In genomic region chr6:62162596-62162995, GRCm38 (mm10) we compare ENCODE assay signal across 18 mouse cellular contexts.
A peak's percentile ranks its signal among the peaks of the same experiment; 100 is the strongest.
DNase-seq lines count a peak whose midpoint lies in the region; ATAC-seq and TF ChIP-seq lines count a peak whose summit lies in the region.
"Had no signal": no experiment of that assay in that cellular context is flagged by ENCODE, and none has a peak within 500 bp of the region (broad histone marks: within the 10 kb centered on the region; RNA-seq: fewer than 3 reads in every experiment).

No protein-coding gene starts in this region.

- 50% methylated on average over 6 of the region's 6 CpGs for WGBS in hindbrain, embryonic 14.5 days
- WGBS in hindbrain, embryonic 11.5 days = 70% methylated on average over 6 of the region's 6 CpGs
- WGBS in midbrain, postnatal 0 days = 63% methylated on average over 6 of the region's 6 CpGs
- WGBS in midbrain, embryonic 10.5 days = 75% methylated on average over 6 of the region's 6 CpGs

- H3K27ac ChIP-seq in hindbrain, embryonic 14.5 days = no peak overlapping the region
- no peak overlapping the region for H3K27ac ChIP-seq in hindbrain, embryonic 11.5 days (ENCODE audit: low read depth, low read length)
- no peak overlapping the region for H3K27ac ChIP-seq in midbrain, postnatal 0 days (ENCODE audit: low read depth, low read length)
- H3K27ac ChIP-seq in midbrain, embryonic 10.5 days (replicated peaks) = no peak overlapping the region
- H3K27ac ChIP-seq: embryonic facial prominence, embryonic 13.5 days; heart, adult 2 months; limb, embryonic 13.5 days; midbrain, embryonic 13.5 days; neural tube, embryonic 12.5 days had no signal

- H3K4me2 ChIP-seq in hindbrain, embryonic 14.5 days (replicated peaks) = no peak overlapping the region
- H3K4me2 ChIP-seq in hindbrain, embryonic 11.5 days (replicated peaks; ENCODE audit: low read depth, low read length) = no peak overlapping the region
- H3K4me2 ChIP-seq in midbrain, postnatal 0 days (ENCODE audit: low read depth, low read length, poor library complexity, severe bottlenecking) = no peak overlapping the region
- H3K4me2 ChIP-seq: embryonic facial prominence, embryonic 13.5 days; limb, embryonic 13.5 days; midbrain, embryonic 13.5 days; neural tube, embryonic 12.5 days had no signal

- DNase-seq in hindbrain, embryonic 14.5 days (ENCODE audit: low spot score) = peak; percentile 39
- DNase-seq in hindbrain, embryonic 11.5 days (ENCODE audit: low spot score) = no peak
- peak; percentile 32 for DNase-seq in midbrain, postnatal 0 days (ENCODE audit: low spot score)
- DNase-seq in midbrain, embryonic 10.5 days (ENCODE audit: low spot score) = no peak
- peak; percentile 24 for DNase-seq in cerebellum, adult 9-10 months
- DNase-seq in telencephalon, adult 2 months (ENCODE audit: low read depth, low spot score) = peak; percentile 22
- DNase-seq in heart, adult 8-10 months (ENCODE audit: low spot score) = no peak
- DNase-seq: adrenal gland, postnatal 25 days; heart, adult 2 months; heart, postnatal 10 days; kidney, postnatal 10 days; lung, postnatal 4 days had no signal

- no peak for TF ChIP-seq CTCF in midbrain, postnatal 0 days (IDR thresholded peaks at IDR 0.05)

- no peak overlapping the region for H3K9ac ChIP-seq in hindbrain, embryonic 14.5 days
- H3K9ac ChIP-seq in hindbrain, embryonic 11.5 days (ENCODE audit: low read depth, low read length) = no peak overlapping the region
- no peak overlapping the region for H3K9ac ChIP-seq in midbrain, postnatal 0 days (replicated peaks; ENCODE audit: low read length, poor library complexity, severe bottlenecking)
- H3K9ac ChIP-seq: embryonic facial prominence, embryonic 13.5 days; limb, embryonic 13.5 days; midbrain, embryonic 13.5 days; neural tube, embryonic 12.5 days had no signal

- no peak for ATAC-seq in hindbrain, embryonic 14.5 days (ENCODE audit: low FRiP score)
- ATAC-seq in hindbrain, embryonic 11.5 days (ENCODE audit: low FRiP score) = no peak
- ATAC-seq in midbrain, postnatal 0 days (ENCODE audit: low FRiP score) = no peak
- ATAC-seq: CD4-positive, CD25-positive, alpha-beta regulatory T cell, adult 4 months; intestine, embryonic 16.5 days; midbrain, embryonic 13.5 days had no signal

- no peaks in the 10 kb centered on the region for H3K27me3 ChIP-seq in hindbrain, embryonic 14.5 days (ENCODE audit: control insufficient read depth, insufficient read depth, low read length)
- no peaks in the 10 kb centered on the region for H3K27me3 ChIP-seq in hindbrain, embryonic 11.5 days (ENCODE audit: control insufficient read depth, insufficient read depth, low read length)
- no peaks in the 10 kb centered on the region for H3K27me3 ChIP-seq in midbrain, postnatal 0 days (ENCODE audit: insufficient read depth, low read length)
- no peaks in the 10 kb centered on the region for H3K27me3 ChIP-seq in midbrain, embryonic 10.5 days (ENCODE audit: low read depth, poor library complexity, severe bottlenecking)
- H3K27me3 ChIP-seq: embryonic facial prominence, embryonic 13.5 days; limb, embryonic 13.5 days; midbrain, embryonic 13.5 days; neural tube, embryonic 12.5 days had no signal

- H3K36me3 ChIP-seq in hindbrain, embryonic 14.5 days (replicated peaks; ENCODE audit: control insufficient read depth, insufficient read depth) = no peaks in the 10 kb centered on the region
- H3K36me3 ChIP-seq in hindbrain, embryonic 11.5 days (ENCODE audit: control insufficient read depth, insufficient read depth, low read length) = no peaks in the 10 kb centered on the region
- H3K36me3 ChIP-seq in midbrain, postnatal 0 days (ENCODE audit: insufficient read depth, low read length) = no peaks in the 10 kb centered on the region
- H3K36me3 ChIP-seq in midbrain, embryonic 10.5 days = no peaks in the 10 kb centered on the region
- H3K36me3 ChIP-seq: embryonic facial prominence, embryonic 13.5 days; limb, embryonic 13.5 days; midbrain, embryonic 13.5 days; neural tube, embryonic 12.5 days had no signal

- no peak overlapping the region for H3K4me3 ChIP-seq in hindbrain, embryonic 14.5 days (replicated peaks; ENCODE audit: low read length)
- no peak overlapping the region for H3K4me3 ChIP-seq in hindbrain, embryonic 11.5 days (ENCODE audit: low read depth, low read length)
- no peak overlapping the region for H3K4me3 ChIP-seq in midbrain, postnatal 0 days (ENCODE audit: low read depth, low read length)
- H3K4me3 ChIP-seq in midbrain, embryonic 10.5 days = no peak overlapping the region
- H3K4me3 ChIP-seq: embryonic facial prominence, embryonic 13.5 days; heart, adult 2 months; limb, embryonic 13.5 days; midbrain, embryonic 13.5 days; neural tube, embryonic 12.5 days had no signal

- H3K4me1 ChIP-seq in hindbrain, embryonic 14.5 days (replicated peaks; ENCODE audit: control insufficient read depth, insufficient read depth, low read length) = no peaks in the 10 kb centered on the region
- no peaks in the 10 kb centered on the region for H3K4me1 ChIP-seq in hindbrain, embryonic 11.5 days (replicated peaks; ENCODE audit: control insufficient read depth, insufficient read depth, low read length)
- no peaks in the 10 kb centered on the region for H3K4me1 ChIP-seq in midbrain, postnatal 0 days (ENCODE audit: insufficient read depth, low read length)
- peaks cover 4% of the 10 kb centered on the region; the same call in 1 of the 2 replicates for H3K4me1 ChIP-seq in midbrain, embryonic 10.5 days
- H3K4me1 ChIP-seq: embryonic facial prominence, embryonic 13.5 days; limb, embryonic 13.5 days; midbrain, embryonic 13.5 days; neural tube, embryonic 12.5 days had no signal

- H3K9me3 ChIP-seq in hindbrain, embryonic 14.5 days (ENCODE audit: control insufficient read depth, low read length) = no peaks in the 10 kb centered on the region
- no peaks in the 10 kb centered on the region for H3K9me3 ChIP-seq in hindbrain, embryonic 11.5 days (ENCODE audit: control insufficient read depth, low read length)
- H3K9me3 ChIP-seq in midbrain, postnatal 0 days (ENCODE audit: low read length) = no peaks in the 10 kb centered on the region
- H3K9me3 ChIP-seq in midbrain, embryonic 10.5 days (replicated peaks) = no peaks in the 10 kb centered on the region
- H3K9me3 ChIP-seq: embryonic facial prominence, embryonic 13.5 days; limb, embryonic 13.5 days; midbrain, embryonic 13.5 days; neural tube, embryonic 12.5 days had no signal

Comparison
In these comparisons a context has a peak if more than half of its experiments do, and no peak if none do; other contexts are left out.
1. DNase-seq: peak in hindbrain, embryonic 14.5 days (single experiment), midbrain, postnatal 0 days (single experiment), cerebellum, adult 9-10 months (single experiment) and telencephalon, adult 2 months (single experiment); none in hindbrain, embryonic 11.5 days (single experiment), midbrain, embryonic 10.5 days (single experiment) and heart, adult 8-10 months (single experiment).